Mouse (Mus musculus): ENCODE results near the gene Plekhj1. TPM values are rescaled to one million over a fixed set of nuclear protein-coding genes. Genes with fewer than 3 reads are reported as not detected.

Gene Plekhj1
- 142 and 150 TPM in 2 replicates for polyA plus RNA-seq (2014; fragmentation: Nextera tagmentation; extraction: Ambion mirVana)

- ATAC-seq (ENCODE audit: low FRiP score) (peak; percentile 89), DNase-seq (ENCODE audit: low spot score) (peak; percentile 98)
- Histone ChIP-seq H3K4me1 (replicated peaks; ENCODE audit: control insufficient read depth, insufficient read depth, low read length) (peaks cover 15% of the 10 kb centered on the region), H3K9ac (ENCODE audit: low read depth, low read length) (peak within 1 kb of the TSS; percentile 79), H3K27ac (ENCODE audit: low read depth, low read length) (peak within 1 kb of the TSS; percentile 97), H3K4me3 (ENCODE audit: low read depth, low read length) (peak within 1 kb of the TSS; percentile 72), H3K36me3 (ENCODE audit: control insufficient read depth, insufficient read depth, low read length) (peaks cover 16% of the 10 kb centered on the region), H3K27me3 (ENCODE audit: control insufficient read depth, insufficient read depth, low read length) (no peaks in the 10 kb centered on the region), H3K4me2 (replicated peaks; ENCODE audit: low read depth, low read length) (peak within 1 kb of the TSS; percentile 75), H3K9me3 (ENCODE audit: control insufficient read depth, low read length) (no peaks in the 10 kb centered on the region)
- WGBS = under 1% methylated on average over 102 of the region's 104 CpGs
These were observed at the start of gene Plekhj1, which contains the start of gene Sf3a2 for GRCm38 (mm10) chr10:80798150-80799006. Plekhj1 (minus strand) TSS chr10:80798626. Sf3a2 (plus strand) TSS chr10:80798198.

- H3K27me3 ChIP-seq (ENCODE audit: control insufficient read depth, insufficient read depth, low read length) = peaks cover 38% of the 10 kb centered on the region
- no peaks in the 10 kb centered on the region for H3K36me3 ChIP-seq (ENCODE audit: control insufficient read depth, insufficient read depth, low read length)
- H3K4me2 ChIP-seq (replicated peaks; ENCODE audit: low read depth, low read length) = no peak overlapping the region
- 93% methylated on average over 12 of the region's 12 CpGs for WGBS
- H3K4me3 ChIP-seq (ENCODE audit: low read depth, low read length) = no peak overlapping the region
- no peak for DNase-seq (ENCODE audit: low spot score)
- no peak overlapping the region for H3K9ac ChIP-seq (ENCODE audit: low read depth, low read length)
- no peak overlapping the region for H3K27ac ChIP-seq (ENCODE audit: low read depth, low read length)
- no peak for ATAC-seq (ENCODE audit: low FRiP score)
- no peaks in the 10 kb centered on the region for H3K9me3 ChIP-seq (ENCODE audit: control insufficient read depth, low read length)
- H3K4me1 ChIP-seq (replicated peaks; ENCODE audit: control insufficient read depth, insufficient read depth, low read length) = no peaks in the 10 kb centered on the region; the same call in 1 of the 2 replicates
These were observed 47.3 kb upstream of the Plekhj1 start for GRCm38 (mm10) chr10:80845732-80846131.

- 55% methylated on average over 8 of the region's 8 CpGs for WGBS
- Histone ChIP-seq H3K4me3 (ENCODE audit: low read depth, low read length) (no peak overlapping the region), H3K27me3 (ENCODE audit: control insufficient read depth, insufficient read depth, low read length) (peaks cover 38% of the 10 kb centered on the region), H3K9me3 (ENCODE audit: control insufficient read depth, low read length) (no peaks in the 10 kb centered on the region), H3K9ac (ENCODE audit: low read depth, low read length) (no peak overlapping the region), H3K36me3 (ENCODE audit: control insufficient read depth, insufficient read depth, low read length) (no peaks in the 10 kb centered on the region), H3K4me1 (replicated peaks; ENCODE audit: control insufficient read depth, insufficient read depth, low read length) (no peaks in the 10 kb centered on the region; the same call in 1 of the 2 replicates), H3K4me2 (replicated peaks; ENCODE audit: low read depth, low read length) (no peak overlapping the region), H3K27ac (ENCODE audit: low read depth, low read length) (no peak overlapping the region)
- ATAC-seq (ENCODE audit: low FRiP score) (no peak), DNase-seq (ENCODE audit: low spot score) (no peak)
These were observed 46.7 kb upstream of the Plekhj1 start for GRCm38 (mm10) chr10:80845055-80845693.

- Histone ChIP-seq H3K27me3 (ENCODE audit: control insufficient read depth, insufficient read depth, low read length) (peaks cover 38% of the 10 kb centered on the region), H3K27ac (ENCODE audit: low read depth, low read length) (no peak within 1 kb of the TSS), H3K4me2 (replicated peaks; ENCODE audit: low read depth, low read length) (peak within 1 kb of the TSS; percentile 72), H3K4me1 (replicated peaks; ENCODE audit: control insufficient read depth, insufficient read depth, low read length) (no peaks in the 10 kb centered on the region; the same call in 1 of the 2 replicates), H3K9ac (ENCODE audit: low read depth, low read length) (peak within 1 kb of the TSS; percentile 47), H3K36me3 (ENCODE audit: control insufficient read depth, insufficient read depth, low read length) (no peaks in the 10 kb centered on the region), H3K4me3 (ENCODE audit: low read depth, low read length) (peak within 1 kb of the TSS; percentile 31), H3K9me3 (ENCODE audit: control insufficient read depth, low read length) (no peaks in the 10 kb centered on the region)
- no peak; the same call in 1 of the 2 replicates for ATAC-seq (ENCODE audit: low FRiP score)
- 4% methylated on average over 49 of the region's 51 CpGs for WGBS
- peak; percentile 53 for DNase-seq (ENCODE audit: low spot score)
These were observed 45.6 kb upstream of the Plekhj1 start, which contains the start of gene Lingo3 for GRCm38 (mm10) chr10:80843931-80844547. Lingo3 (minus strand) TSS chr10:80844039.

GRCm38 (mm10) chr10:80843087-80843930, 44.9 kb upstream of the Plekhj1 start:
- 13% methylated on average over 27 of the region's 32 CpGs for WGBS
- DNase-seq (ENCODE audit: low spot score) = no peak

GRCm38 (mm10) chr10:80842334-80842733, 43.9 kb upstream of the Plekhj1 start:
- Histone ChIP-seq H3K27me3 (ENCODE audit: control insufficient read depth, insufficient read depth, low read length) (peaks cover 38% of the 10 kb centered on the region), H3K27ac (ENCODE audit: low read depth, low read length) (no peak overlapping the region), H3K4me2 (replicated peaks; ENCODE audit: low read depth, low read length) (no peak overlapping the region), H3K4me3 (ENCODE audit: low read depth, low read length) (no peak overlapping the region), H3K9ac (ENCODE audit: low read depth, low read length) (no peak overlapping the region), H3K4me1 (replicated peaks; ENCODE audit: control insufficient read depth, insufficient read depth, low read length) (no peaks in the 10 kb centered on the region; the same call in 1 of the 2 replicates), H3K9me3 (ENCODE audit: control insufficient read depth, low read length) (no peaks in the 10 kb centered on the region), H3K36me3 (ENCODE audit: control insufficient read depth, insufficient read depth, low read length) (no peaks in the 10 kb centered on the region)
- WGBS = 84% methylated on average over 15 of the region's 15 CpGs
- DNase-seq (ENCODE audit: low spot score) (no peak), ATAC-seq (ENCODE audit: low FRiP score) (no peak)

More at GRCm38 (mm10) chr10:80843087-80843930, 44.9 kb upstream of the Plekhj1 start:
- H3K9me3 ChIP-seq (ENCODE audit: control insufficient read depth, low read length) = no peaks in the 10 kb centered on the region
- ATAC-seq (ENCODE audit: low FRiP score) = no peak
- peak overlapping the region; percentile 31 for H3K4me3 ChIP-seq (ENCODE audit: low read depth, low read length)
- no peak overlapping the region for H3K27ac ChIP-seq (ENCODE audit: low read depth, low read length)
- H3K4me1 ChIP-seq (replicated peaks; ENCODE audit: control insufficient read depth, insufficient read depth, low read length) = no peaks in the 10 kb centered on the region; the same call in 1 of the 2 replicates
- peak overlapping the region; percentile 72 for H3K4me2 ChIP-seq (replicated peaks; ENCODE audit: low read depth, low read length)
- H3K9ac ChIP-seq (ENCODE audit: low read depth, low read length) = peak overlapping the region; percentile 47
- no peaks in the 10 kb centered on the region for H3K36me3 ChIP-seq (ENCODE audit: control insufficient read depth, insufficient read depth, low read length)
- H3K27me3 ChIP-seq (ENCODE audit: control insufficient read depth, insufficient read depth, low read length) = peaks cover 38% of the 10 kb centered on the region

- no peak for DNase-seq (ENCODE audit: low spot score)
- H3K36me3 ChIP-seq (ENCODE audit: control insufficient read depth, insufficient read depth, low read length) = no peaks in the 10 kb centered on the region
- no peaks in the 10 kb centered on the region for H3K9me3 ChIP-seq (ENCODE audit: control insufficient read depth, low read length)
- H3K27ac ChIP-seq (ENCODE audit: low read depth, low read length) = no peak overlapping the region
- no peak overlapping the region for H3K4me2 ChIP-seq (replicated peaks; ENCODE audit: low read depth, low read length)
- no peak overlapping the region for H3K9ac ChIP-seq (ENCODE audit: low read depth, low read length)
- H3K27me3 ChIP-seq (ENCODE audit: control insufficient read depth, insufficient read depth, low read length) = peaks cover 40% of the 10 kb centered on the region
- H3K4me3 ChIP-seq (ENCODE audit: low read depth, low read length) = no peak overlapping the region
- H3K4me1 ChIP-seq (replicated peaks; ENCODE audit: control insufficient read depth, insufficient read depth, low read length) = no peaks in the 10 kb centered on the region; the same call in 1 of the 2 replicates
- 93% methylated on average over 2 of the region's 2 CpGs for WGBS
- ATAC-seq (ENCODE audit: low FRiP score) = no peak
These were observed 43.3 kb upstream of the Plekhj1 start for GRCm38 (mm10) chr10:80841685-80842084.

- Histone ChIP-seq H3K4me1 (replicated peaks; ENCODE audit: control insufficient read depth, insufficient read depth, low read length) (no peaks in the 10 kb centered on the region; the same call in none of the 2 replicates), H3K9me3 (ENCODE audit: control insufficient read depth, low read length) (no peaks in the 10 kb centered on the region), H3K27ac (ENCODE audit: low read depth, low read length) (no peak overlapping the region), H3K27me3 (ENCODE audit: control insufficient read depth, insufficient read depth, low read length) (peaks cover 52% of the 10 kb centered on the region), H3K4me2 (replicated peaks; ENCODE audit: low read depth, low read length) (no peak overlapping the region), H3K9ac (ENCODE audit: low read depth, low read length) (no peak overlapping the region), H3K36me3 (ENCODE audit: control insufficient read depth, insufficient read depth, low read length) (no peaks in the 10 kb centered on the region), H3K4me3 (ENCODE audit: low read depth, low read length) (no peak overlapping the region)
- no peak for ATAC-seq (ENCODE audit: low FRiP score)
- no peak for DNase-seq (ENCODE audit: low spot score)
- WGBS = 61% methylated on average over 6 of the region's 6 CpGs
These were observed 41.4 kb upstream of the Plekhj1 start for GRCm38 (mm10) chr10:80839848-80840247.

Data from hindbrain, embryonic 11.5 days (tissue).